Mouse (Mus musculus) 3T3-L1 (cell line): ENCODE measurements at regions not wholly inside any gene's neighbourhood (a gene's known extent, or its start where the extent isn't known, plus 50 kb on each side); places are given as distances from the start of the nearest gene placed in this dataset.

Experiments used
- DNase-seq: peaks from one replicate; pipeline ENCODE4 v3.0.0-alpha.2; 2015; ENCODE audit warnings: low read depth, low spot score

DNA sequence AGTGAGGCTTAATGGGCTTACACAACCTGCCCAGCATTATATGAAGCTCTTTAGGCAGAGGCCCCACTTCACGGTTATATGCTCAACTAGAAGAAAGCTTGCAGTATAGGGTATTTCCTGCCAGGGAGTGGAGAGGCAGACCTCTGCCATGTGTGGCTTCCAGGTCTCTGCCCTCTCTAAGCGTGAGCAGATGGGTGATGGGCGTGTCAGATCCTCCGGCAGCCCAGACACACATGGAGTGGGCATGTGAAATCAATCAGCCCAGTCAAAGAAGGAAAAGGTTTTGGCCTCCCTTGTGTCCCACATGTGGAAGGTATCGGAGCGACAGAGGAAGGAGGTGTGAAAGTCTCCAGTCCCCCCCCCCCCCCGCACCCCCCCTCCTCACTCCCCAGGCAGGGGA lies 102.3 kb upstream of the Runx1 start:
- DNase-seq, result no peak

GRCm38 (mm10) chr16:92927662-92928061 lies 101.7 kb upstream of the Runx1 start:
- no peak for DNase-seq

GRCm38 (mm10) chr16:92926853-92927252 lies 100.9 kb upstream of the Runx1 start:
- DNase-seq, result no peak

DNA sequence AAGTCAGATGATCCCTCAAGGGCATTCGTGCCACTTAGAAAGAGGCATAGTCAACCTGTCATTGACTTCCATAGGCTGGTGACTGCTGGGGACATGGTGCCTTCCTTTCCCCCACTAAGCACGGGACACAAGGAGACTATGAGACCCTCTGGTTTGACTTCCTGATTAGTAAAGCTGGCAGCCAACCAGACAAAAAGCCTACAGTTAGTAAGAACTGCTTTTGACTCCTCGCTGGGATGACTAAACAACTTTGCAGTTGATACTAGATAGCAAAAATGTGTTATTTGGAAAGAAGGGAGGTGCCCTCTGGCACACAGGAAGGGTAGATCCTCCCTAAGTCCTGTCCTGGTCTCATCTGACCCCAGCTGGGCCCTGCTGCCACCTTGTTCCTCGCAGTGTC lies 95.0 kb upstream of the Runx1 start:
- DNase-seq, result no peak

DNA sequence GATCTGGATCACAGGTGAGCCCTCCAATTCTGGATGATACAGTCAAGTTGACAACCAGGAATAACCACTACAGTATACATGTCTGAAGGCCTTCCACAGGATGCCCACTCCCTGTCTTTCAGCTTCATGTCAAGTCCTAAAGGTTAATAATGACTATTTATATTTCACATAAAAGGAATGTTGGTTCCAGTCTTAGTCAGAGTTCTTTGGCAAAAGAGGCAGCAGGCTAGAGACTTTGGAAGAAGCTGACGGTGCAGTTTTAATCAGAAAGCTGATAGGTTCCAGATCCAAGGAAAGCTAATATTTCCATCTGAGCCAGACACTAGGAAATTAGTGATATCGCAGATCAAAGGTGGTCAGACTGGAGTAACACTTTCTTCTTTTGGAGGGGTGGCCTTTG lies 91.4 kb upstream of the Runx1 start:
- DNase-seq, result peak; percentile 68

GRCm38 (mm10) chr16:92915651-92916050 lies 89.7 kb upstream of the Runx1 start:
- DNase-seq, result peak; percentile 88

DNA sequence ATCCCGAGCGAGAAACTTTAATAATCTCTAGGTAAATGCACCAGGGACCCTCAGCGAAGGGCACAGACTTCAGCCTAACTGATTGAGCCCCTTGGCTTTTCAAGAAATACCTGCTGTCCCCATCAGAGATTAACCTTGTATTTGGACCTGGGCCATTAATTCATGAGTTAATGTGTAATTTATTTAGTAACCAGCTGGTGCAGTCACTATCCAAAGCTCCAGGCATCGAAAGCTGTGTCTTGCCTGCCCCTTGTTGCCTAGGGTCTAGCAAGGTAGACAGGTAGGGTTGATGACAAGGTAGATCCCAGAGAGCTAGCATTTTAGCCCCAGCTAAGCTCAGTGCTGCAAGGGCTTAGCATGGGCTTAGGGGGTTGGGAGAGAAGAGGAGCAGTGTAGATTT lies 80.9 kb upstream of the Runx1 start:
- DNase-seq, result no peak

GRCm38 (mm10) chr16:92905626-92906025 lies 79.7 kb upstream of the Runx1 start:
- DNase-seq, result peak; percentile 94

- DNase-seq, result peak; percentile 94
Observed at GRCm38 (mm10) chr16:92903892-92904473, 78.0 kb upstream of the Runx1 start.

DNA sequence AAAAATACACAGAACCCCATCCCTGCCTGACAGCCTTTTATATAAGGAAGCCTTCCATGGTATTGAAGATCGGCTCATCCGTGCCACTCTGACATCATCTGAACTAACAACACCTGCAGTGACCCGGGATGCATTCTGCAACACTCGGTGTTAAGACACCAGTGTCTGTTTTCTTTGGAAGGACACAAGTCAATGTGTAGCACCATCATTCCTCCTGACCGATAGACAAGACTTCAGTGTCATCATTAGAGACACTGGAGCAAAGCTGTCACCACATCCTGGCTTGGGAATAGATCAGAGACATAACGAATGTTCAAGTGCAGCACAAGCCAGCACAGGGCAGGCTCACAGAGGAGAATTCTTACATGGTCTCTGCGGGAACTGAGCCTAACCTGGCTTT lies 77.5 kb upstream of the Runx1 start:
- peak; percentile 26 for DNase-seq

DNA sequence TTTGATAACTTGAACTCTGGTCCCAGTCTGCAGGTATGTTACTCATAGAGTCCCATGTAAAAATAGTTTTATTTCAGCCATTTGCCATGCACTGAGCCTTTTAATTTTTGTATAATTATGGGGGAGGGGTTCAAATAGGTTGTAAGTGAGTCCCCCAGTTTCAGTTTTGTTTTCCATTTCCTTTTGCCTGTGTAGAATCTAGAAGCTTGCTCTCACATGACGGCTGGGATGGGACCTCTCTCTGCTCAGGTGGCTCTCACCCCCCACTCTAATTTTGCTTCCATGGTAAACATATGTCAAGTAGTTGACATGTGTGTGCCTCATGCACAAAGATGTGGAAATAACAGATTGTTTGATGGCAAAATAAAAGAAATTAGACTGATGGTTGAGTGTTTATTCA lies 73.8 kb upstream of the Runx1 start:
- DNase-seq, result no peak

GRCm38 (mm10) chr16:92891741-92892140 lies 65.8 kb upstream of the Runx1 start:
- peak; percentile 69 for DNase-seq

DNA sequence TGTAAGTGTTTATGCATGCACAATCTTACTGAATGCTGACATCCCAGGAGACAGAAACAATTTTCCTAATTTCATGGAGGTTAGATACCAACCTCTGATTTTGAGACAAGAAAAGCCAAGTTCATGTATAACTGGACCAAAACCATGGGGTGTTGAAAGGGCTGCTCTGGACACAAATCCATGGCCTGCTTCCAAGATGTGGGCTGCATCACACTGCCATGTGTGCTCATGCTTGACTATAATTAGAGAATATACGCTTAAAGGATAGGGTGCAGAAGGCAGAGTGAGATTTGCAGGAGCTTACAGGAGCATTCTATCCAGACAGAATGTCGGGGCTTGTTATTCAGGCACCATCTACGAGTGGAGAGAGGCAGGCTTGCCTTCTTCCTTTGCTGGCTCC lies 64.8 kb upstream of the Runx1 start:
- DNase-seq, result no peak

- no peak for DNase-seq
Observed at GRCm38 (mm10) chr16:92889537-92889936, 63.6 kb upstream of the Runx1 start.

DNA sequence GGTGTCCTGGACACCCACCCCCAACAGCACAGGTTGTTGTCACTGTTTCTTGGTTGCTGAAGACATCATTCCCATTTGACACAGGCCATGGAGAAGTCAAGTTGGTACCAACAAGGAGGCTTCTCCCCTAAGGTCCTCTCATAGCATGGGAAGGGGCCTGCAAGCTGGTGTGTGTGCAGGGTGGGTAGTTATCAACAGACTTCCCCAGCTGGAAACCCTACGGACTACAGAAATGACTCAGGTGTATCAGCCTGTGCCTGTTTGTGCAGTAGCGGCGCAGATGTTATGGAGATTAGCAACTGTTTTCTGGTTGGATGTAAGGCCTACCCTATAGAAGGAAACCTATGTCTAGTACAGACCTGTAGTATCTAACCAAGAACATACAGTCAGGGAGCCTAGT lies 60.3 kb upstream of the Runx1 start:
- DNase-seq, result no peak

- no peak for DNase-seq
Observed at GRCm38 (mm10) chr16:92883821-92884272, 57.9 kb upstream of the Runx1 start.

- DNase-seq, result no peak
Observed at GRCm38 (mm10) chr16:92880356-92881043, 54.6 kb upstream of the Runx1 start.

DNA sequence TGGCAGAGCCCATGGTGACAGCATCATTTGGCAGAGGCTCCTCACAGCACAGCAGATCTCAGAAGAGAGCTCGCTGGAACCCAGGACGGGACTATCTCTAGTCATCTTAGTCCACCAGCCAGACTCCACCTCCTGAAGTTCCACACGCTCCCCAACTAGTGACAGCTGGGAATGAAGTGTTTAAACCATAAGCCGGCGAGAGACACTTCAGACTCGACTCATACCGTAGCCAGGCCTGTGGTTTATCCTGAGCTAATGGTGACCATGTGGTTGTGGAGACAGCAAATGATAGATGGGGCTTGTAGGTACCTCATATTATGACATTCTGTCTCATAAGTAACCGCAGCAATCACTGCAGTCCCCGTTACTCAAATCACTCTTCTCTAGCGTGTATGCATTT lies 52.1 kb upstream of the Runx1 start:
- DNase-seq, result no peak
